Mouse (Mus musculus): Measurements from ENCODE around the gene Lrrc14b.

Lrrc14b gene

DNA sequence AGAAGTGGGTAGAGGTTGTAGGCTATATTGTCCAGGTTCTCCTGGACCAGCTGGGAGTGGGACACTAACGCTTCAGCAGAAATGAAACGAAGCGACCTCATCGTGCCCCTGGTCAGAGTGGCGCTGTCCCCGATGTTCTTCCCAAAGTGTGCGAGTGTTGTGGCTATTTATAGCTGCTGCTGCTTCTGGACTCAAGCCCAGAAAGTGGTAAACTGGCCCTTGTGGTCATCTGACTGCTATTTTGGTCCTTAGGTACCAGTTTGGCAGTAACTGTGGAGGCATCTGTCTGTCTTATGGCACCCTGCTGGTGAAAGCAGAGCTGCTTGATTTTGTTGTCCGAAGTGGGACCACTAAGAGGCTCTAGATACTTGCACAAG, at the start of gene Lrrc14b:
Gene Lrrc14b, minus strand, starts transcription at position 147 of the 377 bp plus-strand sequence.
- DNase-seq, result peak in 1 of 2 experiments; percentile 9

DNA sequence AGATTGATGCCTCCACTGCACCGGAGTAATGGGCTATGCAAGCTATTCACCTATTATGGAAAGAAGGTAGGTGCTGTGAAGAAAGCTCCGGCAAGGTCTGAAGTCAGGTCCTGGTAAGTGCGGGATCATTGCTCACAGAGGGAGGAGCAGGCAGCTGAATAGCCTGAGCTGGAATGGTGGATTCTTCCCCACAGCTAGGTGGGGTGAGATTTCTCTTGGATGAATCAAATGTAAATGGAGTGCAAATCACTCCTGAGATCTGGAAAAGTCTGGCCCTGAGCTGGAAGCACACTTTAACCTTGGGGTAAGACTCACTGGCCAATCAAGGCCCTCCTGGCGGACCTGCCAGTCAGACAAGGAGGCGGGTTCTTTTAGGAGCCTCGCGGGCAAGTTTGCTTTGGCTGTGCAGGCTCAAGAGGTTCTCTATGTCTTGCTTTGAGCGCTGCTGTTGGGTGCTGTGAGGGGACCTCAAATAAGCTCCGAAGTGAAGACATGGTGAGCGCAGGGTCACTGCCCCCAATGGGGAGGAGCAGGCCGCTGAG, 35.6 kb upstream of the Lrrc14b start, which contains the start of gene Ftl1-ps1:
Gene Ftl1-ps1, plus strand, starts transcription at position 397 of the 542 bp plus-strand sequence.
- no peak for DNase-seq

DNA sequence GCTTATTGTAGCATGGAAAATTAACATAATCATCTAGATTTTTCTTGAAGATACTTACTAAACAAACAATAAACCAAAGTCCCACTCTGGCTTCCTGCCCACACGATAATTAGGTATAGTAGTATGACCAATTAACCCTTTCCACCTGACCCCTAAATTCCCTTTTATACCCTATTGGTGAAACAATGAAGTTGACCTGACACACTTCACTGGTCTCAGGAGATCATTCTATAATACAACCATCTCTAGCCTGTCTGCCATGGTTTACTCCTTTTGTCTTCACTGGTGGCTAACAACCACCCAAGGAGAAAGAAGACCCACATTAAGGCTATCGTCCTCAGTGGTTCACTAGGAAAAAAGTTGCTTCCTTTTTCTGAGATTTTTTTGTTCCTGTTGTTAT, 27.4 kb upstream of the Lrrc14b start:
- no peak for DNase-seq

DNA sequence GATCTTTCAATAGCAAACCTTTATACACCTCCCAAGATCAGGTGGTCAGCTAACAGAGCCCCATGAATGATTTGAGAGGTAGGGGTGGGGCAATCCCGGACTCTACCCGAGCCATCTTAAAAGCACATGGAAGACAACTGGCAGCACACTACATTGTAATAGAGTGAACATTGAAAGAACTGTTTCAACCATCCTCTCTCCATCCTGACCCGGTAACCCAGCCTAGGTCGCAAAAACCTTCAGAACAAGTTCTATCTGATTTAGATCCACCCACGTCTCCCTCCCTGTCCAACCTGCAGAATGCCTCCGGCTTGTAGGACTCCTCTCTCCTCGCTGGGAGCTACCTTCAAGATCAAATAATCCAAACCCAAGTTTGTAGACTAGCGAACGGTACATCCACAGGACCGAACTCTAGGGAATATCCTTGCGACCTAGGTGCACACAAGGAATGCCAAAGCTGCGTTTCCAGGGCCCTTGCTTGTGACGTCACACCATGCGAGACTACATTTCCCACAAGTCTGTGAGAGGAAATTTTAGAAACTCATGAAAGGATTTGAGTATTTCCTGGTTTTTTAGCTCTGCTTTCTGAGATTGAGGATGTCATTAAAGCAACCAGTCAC, 26.7 kb upstream of the Lrrc14b start, which contains the start of gene Zfp72:
Gene Zfp72, minus strand, starts transcription at position 466 of the 620 bp plus-strand sequence.
- peak; percentile 64 to 79 for DNase-seq

DNA sequence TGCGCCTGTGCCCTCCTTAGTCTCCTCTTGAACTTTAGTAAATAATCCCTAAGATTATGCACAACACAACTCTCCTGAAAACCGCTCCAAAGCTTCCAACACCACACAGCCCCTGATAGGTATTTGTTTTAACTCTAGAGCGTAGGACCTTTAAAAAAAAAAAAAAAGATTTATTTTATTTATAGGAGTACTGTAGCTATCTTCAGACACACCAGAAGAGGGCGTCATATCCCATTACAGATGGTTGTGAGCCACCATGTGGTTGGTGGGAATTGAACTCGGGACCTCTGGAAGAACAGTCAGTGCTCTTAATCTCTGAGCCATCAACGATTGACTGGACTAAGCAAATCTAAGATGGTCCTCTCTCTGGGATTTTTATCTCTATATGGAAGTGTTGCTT, 25.9 kb upstream of the Lrrc14b start:
- no peak for DNase-seq

DNA sequence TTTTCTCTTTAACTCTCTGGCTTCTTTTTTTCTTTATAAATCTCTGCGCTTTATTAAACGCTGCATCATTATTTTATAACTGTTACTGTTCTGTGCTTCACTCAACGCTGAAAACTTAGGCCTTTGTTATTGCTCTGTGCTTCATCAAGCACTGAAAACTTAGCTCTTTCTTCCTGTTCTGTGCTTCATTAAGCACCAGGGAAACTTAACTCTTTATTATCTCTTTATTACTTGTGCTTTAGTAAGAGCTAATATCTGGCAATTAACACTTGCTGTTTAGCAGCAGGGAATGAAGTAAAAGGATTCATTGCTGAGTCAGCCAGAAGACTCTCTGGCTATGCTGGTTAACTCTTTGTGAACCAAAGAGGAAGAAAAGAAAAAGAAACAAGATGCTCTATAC, 18.5 kb upstream of the Lrrc14b start:
- DNase-seq, result no peak

DNA sequence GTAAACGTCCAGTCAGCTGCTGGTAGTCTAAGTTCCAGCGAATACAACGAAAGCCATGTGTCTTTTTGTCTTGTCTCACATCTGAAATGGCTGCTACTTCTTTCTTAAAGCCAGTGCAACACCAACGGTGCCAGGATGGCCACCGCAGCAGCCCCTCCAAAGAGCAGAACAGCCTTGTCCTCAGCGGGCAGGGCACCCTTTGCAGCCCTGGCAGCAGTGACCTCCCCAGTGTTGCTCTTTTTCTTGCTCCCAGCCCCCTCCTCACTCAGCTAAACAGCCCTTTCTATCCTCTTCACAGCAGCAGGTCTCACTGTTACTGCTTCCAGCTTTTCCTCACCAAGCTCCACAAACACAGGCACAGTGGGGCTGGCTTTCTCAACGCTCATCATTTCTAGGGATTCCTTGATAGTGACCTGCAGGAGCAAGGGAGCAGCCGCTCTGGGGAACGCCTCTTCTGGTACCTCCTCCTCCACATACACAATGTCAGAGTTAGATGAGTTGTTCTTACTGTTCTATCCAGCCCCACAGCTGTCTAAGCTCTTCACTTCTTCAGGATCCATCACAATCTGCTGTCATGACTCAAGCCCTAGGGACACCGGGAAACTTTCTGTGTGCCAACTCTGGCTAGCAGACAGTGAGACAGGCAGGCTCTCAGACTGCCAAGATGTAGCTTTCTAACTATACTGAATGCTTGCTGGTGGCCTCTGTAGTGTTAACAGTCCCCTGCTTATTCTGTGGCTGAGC, 17.9 kb upstream of the Lrrc14b start:
- DNase-seq, result no peak

DNA sequence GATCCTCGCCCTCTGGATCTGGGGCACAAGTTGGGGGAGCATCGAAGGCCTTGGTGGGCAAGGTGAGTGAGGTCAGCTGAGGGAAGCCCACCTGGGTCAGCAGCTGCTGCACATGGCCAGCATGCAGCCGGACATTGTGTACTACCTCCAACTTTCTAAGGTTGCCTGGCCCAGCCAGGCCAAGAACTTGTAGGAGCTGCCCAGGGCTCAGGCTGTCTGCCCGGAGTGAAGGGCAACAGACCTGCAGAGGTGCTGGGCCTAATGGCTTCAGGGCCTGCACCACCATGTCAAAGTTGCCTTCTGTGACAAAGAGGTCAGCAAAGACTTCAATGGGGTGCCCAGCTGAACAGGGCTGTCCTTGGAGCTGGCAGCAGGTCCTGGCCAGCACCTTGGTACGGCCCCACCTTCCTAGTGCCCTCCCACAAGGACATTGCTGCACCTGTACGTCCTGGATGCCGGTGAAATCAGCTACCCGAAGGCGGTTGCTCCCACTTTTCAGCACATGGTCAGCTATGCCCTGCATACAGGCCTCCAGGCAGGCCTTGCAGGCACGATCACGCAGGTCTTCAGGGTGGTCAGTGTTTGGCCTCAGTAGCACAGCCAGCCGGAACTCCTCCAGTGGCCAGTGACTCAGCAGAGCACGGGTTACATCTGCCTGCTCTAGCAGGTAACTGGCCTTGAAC, 488 bp downstream of the Lrrc14b start:
- DNase-seq, result no peak

DNA sequence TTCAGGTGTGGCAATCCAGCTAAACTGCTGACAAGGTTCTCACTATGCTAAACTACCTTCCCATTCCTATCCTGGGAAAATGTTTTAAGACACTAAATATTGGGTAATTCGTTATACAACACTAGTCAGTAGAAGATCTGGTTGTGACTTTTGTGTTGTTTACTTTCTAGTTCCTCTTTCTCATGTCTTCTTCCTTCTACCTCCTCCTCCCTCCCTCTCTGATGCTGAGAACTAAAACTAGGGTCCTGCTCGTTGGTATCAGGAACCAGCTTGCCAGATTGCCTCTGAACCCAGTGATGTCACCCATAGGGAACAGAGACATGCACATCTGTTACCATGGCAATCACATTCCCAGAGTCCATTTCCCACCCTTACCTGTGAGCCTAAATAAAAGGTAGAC, 1.6 kb downstream of the Lrrc14b start:
- no peak for DNase-seq

DNA sequence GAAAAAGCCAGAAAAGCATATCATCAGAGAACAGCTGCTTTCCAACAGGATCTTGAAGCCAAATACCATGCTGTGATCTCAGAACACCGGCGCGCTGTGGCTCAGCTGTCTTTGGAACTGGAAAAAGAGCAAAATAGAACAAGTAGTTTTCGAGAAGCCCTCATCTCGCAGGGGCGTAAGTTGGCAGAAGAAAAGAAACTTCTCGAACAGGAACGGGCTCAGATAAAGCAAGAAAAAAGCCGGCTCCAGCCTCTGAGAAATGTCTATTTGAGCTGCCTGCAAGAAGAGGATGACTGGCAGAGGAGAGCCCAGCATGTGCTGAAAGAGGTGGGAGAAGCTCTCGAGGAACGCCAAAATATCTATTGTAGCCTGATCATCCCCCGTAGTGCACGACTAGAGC, 7.3 kb downstream of the Lrrc14b start:
- no peak for DNase-seq

DNA sequence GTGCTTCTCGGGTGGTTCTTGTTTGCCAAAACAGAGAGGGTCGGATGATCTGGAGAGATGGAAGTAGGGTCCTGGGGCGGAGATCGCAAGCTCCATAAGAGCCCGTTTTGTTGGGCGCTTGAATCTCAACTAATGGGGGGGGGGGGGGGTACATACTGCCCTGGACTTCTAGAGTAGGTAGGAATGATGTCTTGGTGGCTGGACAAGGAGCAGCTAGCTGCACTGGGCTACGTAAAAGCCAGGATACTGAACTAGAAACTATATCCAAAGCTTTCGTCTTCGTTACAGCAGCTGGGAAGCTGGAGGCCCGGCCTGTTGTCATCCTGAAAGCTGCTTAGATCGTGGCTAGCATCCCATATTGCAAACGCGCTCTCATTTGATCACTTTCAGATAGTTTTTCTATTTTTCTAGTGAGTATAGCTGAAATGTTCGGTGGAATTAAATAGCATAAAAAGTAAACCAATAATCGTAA, 13.3 kb downstream of the Lrrc14b start:
- no peak for DNase-seq

DNA sequence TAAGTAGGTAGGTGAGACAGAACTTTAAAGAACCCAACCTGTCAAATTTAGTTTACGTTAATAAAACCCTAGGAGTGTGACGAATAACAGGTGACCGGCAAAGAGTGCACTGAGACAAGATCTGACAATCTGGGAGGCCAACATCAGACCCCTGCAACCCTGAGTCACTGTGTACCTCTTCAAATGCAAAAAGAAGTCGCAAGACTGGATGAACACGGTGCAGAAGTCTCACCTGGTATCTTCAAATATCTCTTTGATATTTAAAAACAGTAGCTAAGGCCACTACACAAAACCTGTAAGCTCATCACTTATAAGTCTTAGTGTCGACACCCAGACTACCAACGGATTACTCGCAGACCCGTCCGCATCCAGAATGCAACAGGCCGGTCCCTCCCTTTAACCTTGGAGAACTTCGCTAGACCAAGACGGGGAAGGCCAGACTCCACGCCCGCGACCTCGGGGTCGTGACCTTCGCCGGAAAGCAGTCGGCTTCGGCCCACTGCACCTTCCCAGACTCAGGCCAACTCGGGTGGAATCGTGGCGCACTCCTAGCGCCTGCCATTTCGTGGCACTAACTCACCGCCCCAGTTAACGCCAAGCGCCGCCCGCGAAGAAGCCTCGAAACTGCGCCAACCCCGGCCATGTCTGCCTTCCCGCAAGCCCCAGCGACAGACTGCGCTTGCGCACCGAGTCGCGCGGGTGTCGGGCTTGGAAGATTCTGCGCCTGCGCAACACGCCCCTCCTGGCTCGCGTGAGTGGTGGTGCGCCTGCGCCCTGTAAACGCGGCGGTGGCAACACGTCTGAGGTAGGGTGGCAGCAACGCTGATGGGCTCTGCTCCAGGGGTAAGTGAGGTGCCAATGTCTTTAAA, 14.0 kb downstream of the Lrrc14b start, which contains the start of the genes Sdha and Ccdc127:
Gene Sdha, minus strand, starts transcription at position 715 of the 869 bp plus-strand sequence.
Gene Ccdc127, plus strand, starts transcription at position 744 of the 869 bp plus-strand sequence.
- peak; percentile 96 to 97 for DNase-seq

DNA sequence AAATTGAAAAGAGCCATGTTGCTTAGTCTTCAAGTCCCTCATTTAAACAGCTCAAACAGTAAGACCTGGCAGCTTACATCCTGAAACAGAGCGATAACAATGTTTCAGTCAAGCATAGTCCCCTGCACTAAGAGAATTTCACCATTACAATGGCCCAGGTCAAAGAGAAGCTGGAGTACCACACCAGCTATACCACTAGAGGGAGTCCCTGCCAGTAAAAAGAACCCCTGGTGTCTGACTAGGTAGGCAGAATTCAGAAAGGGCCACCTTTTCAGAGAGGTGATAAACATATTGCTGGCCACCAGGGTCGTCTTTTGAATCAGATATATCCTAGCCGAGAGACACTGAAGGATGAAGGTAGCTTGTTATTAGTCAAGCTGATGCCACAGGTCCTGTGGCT, 22.8 kb downstream of the Lrrc14b start:
- DNase-seq, result peak in 1 of 2 experiments; percentile 50

DNA sequence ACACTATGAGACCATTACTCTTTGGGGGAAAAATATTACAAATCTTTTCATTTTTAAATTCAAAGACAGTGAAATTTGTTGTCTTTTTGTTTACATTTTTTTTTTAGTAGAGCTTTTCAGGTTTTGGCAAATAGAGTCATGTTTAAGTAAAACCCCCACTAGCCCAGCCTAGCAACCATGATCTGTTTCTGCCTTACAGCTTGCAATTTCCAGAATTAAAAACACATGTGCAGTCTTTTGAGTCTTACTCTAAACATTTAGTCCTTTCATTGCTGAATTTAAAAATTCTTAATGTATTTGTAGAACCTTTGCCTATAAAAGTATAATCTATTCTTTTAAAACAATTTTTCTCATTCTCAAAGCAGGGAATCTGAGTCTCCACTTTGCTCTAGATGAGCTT, 34.5 kb downstream of the Lrrc14b start:
- DNase-seq, result no peak

DNA sequence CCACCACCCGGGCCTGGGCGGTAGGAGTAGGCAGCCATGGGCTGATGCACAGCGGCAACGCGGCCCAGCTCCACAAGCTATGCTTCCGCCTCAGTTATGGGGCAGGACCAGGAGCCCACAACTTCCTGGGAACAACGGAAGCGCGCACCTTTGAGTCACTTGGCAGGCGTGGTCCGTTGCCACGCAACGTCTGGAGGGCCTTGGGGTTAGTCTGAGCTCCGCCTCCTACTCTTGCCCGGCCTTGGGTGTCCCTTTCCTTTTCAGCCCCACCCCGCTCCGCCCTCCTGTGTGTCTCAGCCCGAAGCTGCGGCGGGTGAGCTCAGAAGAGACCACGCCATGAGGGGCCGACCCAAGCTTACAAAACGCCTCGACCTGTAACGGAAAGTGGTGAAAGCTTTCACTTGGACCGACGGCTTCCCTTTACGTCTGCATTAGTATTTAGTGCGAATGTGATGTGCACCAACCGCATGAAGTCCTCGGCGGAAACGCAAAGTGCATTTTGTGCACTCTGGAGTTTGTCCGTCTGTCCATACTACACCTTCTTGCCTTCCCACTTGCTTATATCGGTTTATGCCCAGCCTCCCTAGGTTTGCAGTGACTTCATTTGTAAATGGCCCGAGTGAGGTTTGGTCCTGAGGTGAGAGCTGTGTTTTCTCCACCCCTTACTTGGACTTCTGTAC, 46.5 kb downstream of the Lrrc14b start, which contains the start of gene Pdcd6:
Gene Pdcd6, minus strand, starts transcription at position 411 of the 680 bp plus-strand sequence.
- DNase-seq, result peak; percentile 95 to 97

DNA sequence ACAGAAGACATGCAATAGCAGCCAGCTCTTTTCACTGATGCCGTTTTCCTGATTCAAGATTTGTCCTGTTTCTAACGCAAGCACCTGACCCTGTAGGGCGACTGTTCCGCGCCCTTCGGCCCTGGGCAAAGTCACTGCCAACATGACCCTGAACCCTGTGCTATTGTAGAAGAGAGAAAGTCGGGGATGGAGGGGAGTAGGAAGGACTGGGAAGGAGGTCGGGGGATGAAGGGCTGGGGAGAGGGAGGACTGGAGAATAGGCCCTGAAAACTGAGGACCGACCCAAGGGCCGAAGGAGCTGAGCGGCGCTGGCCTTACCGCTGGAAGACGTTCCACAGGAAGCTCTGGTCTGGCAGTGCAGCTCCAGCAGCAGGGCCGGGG, 47.0 kb downstream of the Lrrc14b start:
- no peak for DNase-seq

DNA sequence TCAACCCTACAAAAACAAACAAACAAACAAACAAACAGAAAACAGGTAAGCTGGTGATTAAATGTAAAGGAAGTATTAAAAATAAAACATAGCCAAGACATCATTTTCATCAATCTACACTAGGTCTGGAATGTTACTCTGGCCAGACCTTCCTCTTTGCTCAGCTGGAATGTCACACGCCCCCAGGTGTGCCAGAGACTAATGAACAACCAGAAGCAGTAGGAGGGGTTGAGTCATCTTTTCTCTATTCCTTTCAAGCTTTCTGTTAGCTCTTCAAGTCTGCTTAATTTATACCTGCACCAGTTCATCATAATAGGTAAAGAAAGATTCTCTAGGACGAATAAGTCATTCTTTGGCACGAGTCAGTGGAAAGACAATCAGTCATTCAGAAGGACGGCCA, 47.4 kb downstream of the Lrrc14b start:
- DNase-seq, result no peak

DNA sequence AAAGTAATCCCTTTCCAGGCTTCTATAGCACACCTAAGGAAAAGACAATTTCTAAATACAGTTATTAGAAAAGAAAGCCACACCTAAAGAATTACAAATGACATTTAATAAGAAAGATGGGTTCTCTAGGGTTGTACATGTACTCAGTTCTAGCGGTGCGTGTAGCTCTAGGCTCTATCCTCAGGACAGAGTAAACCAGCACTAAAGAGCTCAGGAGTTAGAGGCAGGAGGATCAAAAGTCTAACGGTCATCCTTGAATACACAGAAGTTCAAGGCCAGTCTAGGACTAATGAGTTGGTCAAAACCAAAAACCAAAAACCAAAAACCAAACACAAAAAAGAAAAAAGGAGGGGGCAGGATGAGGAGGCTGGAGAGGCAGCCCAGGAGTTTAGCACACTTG, 49.2 kb downstream of the Lrrc14b start:
- no peak for DNase-seq

All from lung, postnatal 4 days (tissue).